Mouse (Mus musculus) liver, embryonic 14.5 days (tissue): ENCODE measurements around the gene Evl.

Source experiments
- CTCF ChIP-seq: IDR thresholded peaks from 2 replicates; pipeline ENCODE4 v1.5.1; 2016; ENCODE audit warnings: antibody characterized with exemption, low read depth, control low read depth
- EP300 ChIP-seq: IDR thresholded peaks from 2 replicates; pipeline ENCODE4 v1.6.1; 2016; ENCODE audit warnings: antibody characterized with exemption, low read depth

GRCm38 (mm10) chr12:108674502-108674901, 120.0 kb downstream of the Evl start:
- TF ChIP-seq CTCF (no peak), EP300 (no peak)
